Mouse (Mus musculus) lung, postnatal 0 days (tissue): ENCODE measurements at regions not wholly inside any gene's neighbourhood (a gene's known extent, or its start where the extent isn't known, plus 50 kb on each side); places are given as distances from the start of the nearest gene placed in this dataset.
A peak's percentile ranks its signal among the peaks of the same experiment; 100 is the strongest.

Experiments
- ATAC-seq: fragments of 200-750 bp; cut with Nextera tagmentation; 2 replicates; pipeline ENCODE4 v1.8.0; 2017; ENCODE audit warnings: moderate library complexity
- DNase-seq: peaks from one replicate; pipeline ENCODE4 v3.0.0-alpha.2; 2016; ENCODE audit warnings: low spot score
- H3K27ac ChIP-seq: fragments of 300-500 bp; sonication (generic); 2 replicates; pipeline ENCODE4 v1.5.1; 2014; ENCODE audit warnings: antibody characterized with exemption, mild to moderate bottlenecking, low read length, mixed read lengths
- H3K27me3 ChIP-seq: fragments of 300-500 bp; sonication (generic); replicated peaks from 2 replicates; pipeline ENCODE4 v1.6.1; 2014; ENCODE audit warnings: low read length, mixed read lengths; ENCODE audit not compliant: insufficient read depth
- H3K36me3 ChIP-seq: fragments of 300-500 bp; sonication (generic); 2 replicates; pipeline ENCODE4 v1.6.1; 2014; ENCODE audit warnings: low read length, mixed read lengths; ENCODE audit not compliant: insufficient read depth
- H3K4me1 ChIP-seq: fragments of 300-500 bp; sonication (generic); 2 replicates; pipeline ENCODE4 v1.6.1; 2014; ENCODE audit warnings: antibody characterized with exemption, low read depth, low read length, mixed read lengths; ENCODE audit not compliant: insufficient read depth
- H3K4me2 ChIP-seq: fragments of 300-500 bp; sonication (generic); replicated peaks from 2 replicates; pipeline ENCODE4 v1.6.1; 2014; ENCODE audit warnings: low read depth, mild to moderate bottlenecking, low read length, moderate library complexity, mixed read lengths
- H3K4me3 ChIP-seq: fragments of 300-500 bp; sonication (generic); 2 replicates; pipeline ENCODE4 v1.5.1; 2014; ENCODE audit warnings: low read depth, low read length
- H3K9ac ChIP-seq: fragments of 300-500 bp; sonication (generic); replicated peaks from 2 replicates; pipeline ENCODE4 v1.6.1; 2014; ENCODE audit warnings: low read depth, mild to moderate bottlenecking
- H3K9me3 ChIP-seq: fragments of 300-500 bp; sonication (generic); 2 replicates; pipeline ENCODE4 v1.6.1; 2016; ENCODE audit warnings: low read length, mixed read lengths
- CTCF ChIP-seq: IDR thresholded peaks from 2 replicates; pipeline ENCODE4 v1.5.1; 2016; ENCODE audit warnings: antibody characterized with exemption, mild to moderate bottlenecking
- EP300 ChIP-seq: IDR thresholded peaks from 2 replicates; pipeline ENCODE4 v1.6.1; 2016; ENCODE audit warnings: antibody characterized with exemption, mild to moderate bottlenecking, control low read depth
- WGBS: fragments of 180-500 bp; shearing (Covaris S2); extraction: QIAGEN DNeasy Blood & Tissue Kit; methylation state at CpG from one replicate; pipeline ENCODE4 v1.1.7; 2014; 5-methylcytosine and 5-hydroxymethylcytosine counted together

DNA sequence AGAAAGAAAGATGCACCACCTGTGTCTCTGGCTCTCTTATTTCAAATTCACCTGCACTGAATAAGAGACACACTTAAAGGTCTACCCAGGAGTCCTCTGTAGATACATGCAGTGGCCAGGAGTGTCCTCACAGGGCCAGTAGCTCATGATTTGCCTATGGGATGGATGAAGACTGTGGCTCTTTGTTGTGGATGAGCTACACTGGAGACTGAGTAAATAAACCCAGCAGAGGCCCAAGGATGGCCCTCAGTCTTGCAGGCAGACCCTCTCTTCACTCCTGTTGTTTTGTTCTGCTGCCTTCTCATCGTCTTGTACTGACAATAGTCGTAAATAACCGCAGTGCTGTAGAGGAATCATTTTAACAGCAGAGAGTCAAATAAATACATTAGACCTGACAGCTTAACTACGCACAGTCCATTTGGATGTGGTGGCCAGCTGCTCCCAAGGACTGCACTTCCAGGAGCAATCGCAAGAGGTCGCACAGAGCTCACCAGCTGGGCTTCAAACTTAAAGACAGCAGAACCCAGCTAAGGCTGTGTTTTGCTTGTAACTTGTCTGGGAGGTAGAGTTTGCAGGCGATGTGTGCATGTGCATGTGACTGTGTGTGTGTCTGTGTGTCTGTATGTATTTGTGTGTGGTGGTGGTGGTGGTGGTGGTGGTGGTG lies 328.6 kb upstream of the Camk1g start:
- Histone ChIP-seq H3K4me2 (no peak overlapping the region), H3K4me1 (no peaks in the 10 kb centered on the region), H3K4me3 (no peak overlapping the region), H3K9ac (no peak overlapping the region), H3K9me3 (no peaks in the 10 kb centered on the region), H3K36me3 (no peaks in the 10 kb centered on the region), H3K27me3 (no peaks in the 10 kb centered on the region), H3K27ac (no peak overlapping the region)
- TF ChIP-seq EP300: no peak
- TF ChIP-seq CTCF: peak; percentile 95
- 9% methylated on average over 7 of the region's 7 CpGs for WGBS
- ATAC-seq (peak; percentile 48), DNase-seq (peak; percentile 81)

DNA sequence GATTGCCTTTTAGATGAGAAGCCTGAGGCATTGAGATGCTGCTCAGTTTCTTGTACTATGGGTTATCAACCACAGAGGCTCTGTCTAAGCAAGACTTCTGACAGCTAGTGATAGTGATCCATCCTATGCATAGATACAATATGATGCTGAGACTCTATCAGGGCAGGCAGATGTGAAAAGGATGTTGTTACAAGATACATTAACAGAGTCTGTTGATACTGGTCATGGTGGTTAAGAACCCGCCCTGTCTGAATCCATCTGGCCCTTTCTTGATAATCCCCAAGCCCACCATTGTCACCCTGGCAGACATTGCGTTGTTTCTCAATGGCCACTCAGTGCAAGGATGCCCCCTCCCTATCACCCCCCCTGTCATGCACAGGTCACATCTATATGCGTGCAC lies 327.8 kb upstream of the Camk1g start:
- WGBS: 87% methylated on average over 3 of the region's 3 CpGs
- TF ChIP-seq EP300 (no peak), CTCF (no peak)
- Histone ChIP-seq H3K27me3 (no peaks in the 10 kb centered on the region), H3K27ac (no peak overlapping the region), H3K4me3 (no peak overlapping the region), H3K4me2 (no peak overlapping the region), H3K4me1 (no peaks in the 10 kb centered on the region), H3K36me3 (no peaks in the 10 kb centered on the region), H3K9me3 (no peaks in the 10 kb centered on the region), H3K9ac (no peak overlapping the region)
- ATAC-seq (no peak), DNase-seq (no peak)

GRCm38 (mm10) chr1:193697001-193697400 lies 326.9 kb upstream of the Camk1g start:
- no peak overlapping the region for H3K4me3 ChIP-seq
- DNase-seq (no peak), ATAC-seq (no peak)
- 54% methylated on average over 4 of the region's 4 CpGs for WGBS
- H3K4me1 ChIP-seq: no peaks in the 10 kb centered on the region
- H3K27me3 ChIP-seq: no peaks in the 10 kb centered on the region
- H3K9ac ChIP-seq: no peak overlapping the region
- no peaks in the 10 kb centered on the region for H3K9me3 ChIP-seq
- no peak overlapping the region for H3K27ac ChIP-seq
- no peak for TF ChIP-seq EP300
- TF ChIP-seq CTCF: no peak
- H3K36me3 ChIP-seq: no peaks in the 10 kb centered on the region
- H3K4me2 ChIP-seq: no peak overlapping the region

DNA sequence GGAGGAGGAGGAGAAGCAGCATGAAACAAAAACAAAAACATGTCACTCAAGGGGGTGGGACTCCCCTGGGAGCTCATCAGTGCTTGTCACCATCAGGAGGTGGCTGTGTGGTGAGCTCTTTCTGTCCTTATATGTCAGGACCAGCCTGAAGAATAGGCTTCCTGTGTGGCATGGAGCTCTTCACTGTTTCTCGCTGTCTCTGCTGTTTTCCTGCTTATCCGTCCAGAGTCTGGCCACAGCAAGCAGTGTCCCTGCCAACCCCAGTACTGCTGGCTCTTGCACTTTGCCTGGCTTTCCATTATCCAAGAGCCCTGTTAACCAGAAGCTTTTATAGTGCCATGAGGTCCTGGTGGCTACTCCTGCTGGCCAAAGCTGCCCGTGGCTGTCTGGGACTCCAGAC lies 322.9 kb upstream of the Camk1g start:
- no peak for ATAC-seq
- H3K9ac ChIP-seq: no peak overlapping the region
- no peaks in the 10 kb centered on the region for H3K9me3 ChIP-seq
- H3K4me2 ChIP-seq: no peak overlapping the region
- no peaks in the 10 kb centered on the region for H3K27me3 ChIP-seq
- TF ChIP-seq EP300: no peak
- TF ChIP-seq CTCF: no peak
- H3K27ac ChIP-seq: no peak overlapping the region
- H3K36me3 ChIP-seq: no peaks in the 10 kb centered on the region
- 25% methylated on average over 3 of the region's 3 CpGs for WGBS
- H3K4me1 ChIP-seq: no peaks in the 10 kb centered on the region
- no peak overlapping the region for H3K4me3 ChIP-seq
- DNase-seq: no peak

DNA sequence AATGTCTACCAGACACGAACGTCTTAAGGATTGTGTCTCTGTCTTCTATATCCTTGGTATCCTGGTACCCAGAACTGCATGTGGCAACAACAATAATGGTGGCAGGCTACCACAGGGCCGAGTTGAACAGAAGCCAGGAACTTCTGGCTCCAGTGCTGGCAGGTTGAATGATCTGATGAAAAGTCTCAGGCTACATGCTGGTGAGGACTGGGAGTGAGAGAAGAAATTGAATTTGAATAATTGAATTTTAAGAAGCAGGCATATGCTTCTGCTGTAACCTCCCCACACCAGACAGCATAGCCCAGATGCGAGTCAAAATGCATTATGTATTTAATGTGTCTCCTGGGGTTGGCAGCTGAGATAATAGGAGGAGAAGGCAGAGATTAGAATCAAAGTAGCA lies 319.5 kb upstream of the Camk1g start:
- TF ChIP-seq EP300: no peak
- no peak for TF ChIP-seq CTCF
- Histone ChIP-seq H3K4me2 (no peak overlapping the region), H3K9ac (no peak overlapping the region), H3K4me3 (no peak overlapping the region), H3K4me1 (no peaks in the 10 kb centered on the region), H3K27ac (no peak overlapping the region), H3K27me3 (no peaks in the 10 kb centered on the region), H3K9me3 (no peaks in the 10 kb centered on the region), H3K36me3 (no peaks in the 10 kb centered on the region)
- DNase-seq (no peak), ATAC-seq (no peak)
- 63% methylated on average over 4 of the region's 4 CpGs for WGBS

GRCm38 (mm10) chr1:193682917-193683316 lies 312.8 kb upstream of the Camk1g start:
- Histone ChIP-seq H3K36me3 (no peaks in the 10 kb centered on the region), H3K9ac (no peak overlapping the region), H3K4me3 (no peak overlapping the region), H3K27ac (no peak overlapping the region), H3K27me3 (no peaks in the 10 kb centered on the region), H3K4me1 (no peaks in the 10 kb centered on the region), H3K4me2 (no peak overlapping the region), H3K9me3 (no peaks in the 10 kb centered on the region)
- DNase-seq (no peak), ATAC-seq (no peak)
- TF ChIP-seq EP300 (no peak), CTCF (no peak)
- 49% methylated on average over 2 of the region's 2 CpGs for WGBS

- H3K27me3 ChIP-seq: no peaks in the 10 kb centered on the region
- no peak for DNase-seq
- TF ChIP-seq EP300: no peak
- no peak for TF ChIP-seq CTCF
- H3K4me3 ChIP-seq: no peak overlapping the region
- H3K4me1 ChIP-seq: no peaks in the 10 kb centered on the region
- no peaks in the 10 kb centered on the region for H3K36me3 ChIP-seq
- no peak overlapping the region for H3K9ac ChIP-seq
- H3K4me2 ChIP-seq: no peak overlapping the region
- H3K9me3 ChIP-seq: no peaks in the 10 kb centered on the region
- 91% methylated on average over 2 of the region's 2 CpGs for WGBS
- no peak overlapping the region for H3K27ac ChIP-seq
- ATAC-seq: no peak
Measured at GRCm38 (mm10) chr1:193678448-193678847, 308.4 kb upstream of the Camk1g start.
